Mouse (Mus musculus): ENCODE results near the gene Prelid1. TPM values are rescaled to one million over a fixed set of nuclear protein-coding genes. Genes with fewer than 3 reads are reported as not detected.

Gene Prelid1
- polyA plus RNA-seq, 1 experiment, result not detected

DNA sequence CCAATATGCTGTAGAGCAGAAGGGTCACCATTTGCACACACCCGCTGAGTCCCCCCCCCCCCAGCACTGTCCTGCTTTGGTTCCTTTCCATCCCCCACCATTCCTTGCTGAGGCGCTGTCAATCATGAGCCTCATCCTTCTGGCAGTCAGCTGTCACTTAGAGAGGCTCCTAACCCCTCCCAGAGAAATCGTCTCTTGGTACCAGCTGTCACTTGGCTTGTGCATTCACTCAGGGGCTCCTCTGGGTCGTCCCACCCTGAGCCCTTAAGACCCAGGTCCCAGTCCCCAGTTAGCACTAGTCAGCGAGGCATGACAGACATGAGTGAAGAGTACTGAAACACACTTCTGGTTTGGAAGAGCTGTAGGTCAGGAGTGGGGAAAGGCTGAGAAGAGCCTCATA is 51.4 kb downstream of the Prelid1 start:
- Histone ChIP-seq H3K27ac (ENCODE audit: insufficient read depth, low read depth, low read length) (no peak overlapping the region), H3K4me3 (ENCODE audit: insufficient read depth, low read depth, low read length) (no peak overlapping the region), H3K4me1 (ENCODE audit: control insufficient read depth, insufficient read depth, low read length) (peaks cover 16% of the 10 kb centered on the region)
- 68% methylated on average over 5 of the region's 5 CpGs for WGBS
- TF ChIP-seq POLR2A (IDR thresholded peaks at IDR 0.05; ENCODE audit: insufficient read depth, low read depth, low read length), result no peak
- TF ChIP-seq CTCF (IDR thresholded peaks at IDR 0.05; ENCODE audit: insufficient read depth, low read depth, low read length), result no peak

DNA sequence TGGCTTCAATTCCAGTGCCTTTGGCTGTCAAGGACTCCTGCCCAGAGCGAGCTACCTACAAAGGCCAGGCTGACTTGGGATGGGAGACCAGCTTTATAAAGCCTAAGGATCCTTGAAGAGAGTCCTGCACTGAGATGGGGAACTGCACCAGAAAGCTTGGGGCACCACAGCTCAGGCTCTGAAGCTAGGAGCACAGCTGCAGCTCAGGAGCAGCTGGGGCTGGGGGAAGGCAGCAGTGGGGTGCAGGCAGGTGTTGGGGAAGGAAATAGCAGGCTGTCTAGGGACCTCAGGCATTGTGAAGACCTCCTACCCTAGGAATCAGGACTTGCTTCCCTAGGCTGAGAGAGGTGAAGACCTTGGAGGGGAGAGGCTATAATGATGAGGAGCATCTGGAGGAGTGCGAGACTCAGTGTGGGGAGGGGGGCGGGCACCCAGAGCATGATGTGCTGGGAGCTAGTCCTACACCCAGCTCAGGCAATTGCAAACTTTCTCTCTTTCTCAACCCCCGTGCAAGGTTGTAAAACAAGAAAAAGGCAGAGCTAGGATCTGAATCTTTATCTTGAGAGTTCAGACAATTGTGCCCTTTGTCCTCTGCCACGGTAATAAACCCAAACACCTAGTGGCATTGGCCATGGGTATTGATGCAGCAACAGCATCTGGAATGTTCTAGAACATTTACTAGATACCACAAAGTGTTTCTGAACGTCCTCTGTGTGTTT is 54.1 kb downstream of the Prelid1 start:
- TF ChIP-seq CTCF (IDR thresholded peaks at IDR 0.05; ENCODE audit: insufficient read depth, low read depth, low read length) (no peak), POLR2A (IDR thresholded peaks at IDR 0.05; ENCODE audit: insufficient read depth, low read depth, low read length) (no peak)
- Histone ChIP-seq H3K4me3 (ENCODE audit: insufficient read depth, low read depth, low read length) (no peak overlapping the region), H3K4me1 (ENCODE audit: control insufficient read depth, insufficient read depth, low read length) (peaks cover 15% of the 10 kb centered on the region), H3K27ac (ENCODE audit: insufficient read depth, low read depth, low read length) (no peak overlapping the region)
- 59% methylated on average over 6 of the region's 6 CpGs for WGBS

Other genes with a start within 250 kb of the Prelid1 start
- not detected in 2 replicates for gene Uimc1, start 220.2 kb upstream of the Prelid1 start, polyA plus RNA-seq (2012; ENCODE audit: insufficient read depth, insufficient read length, low replicate concordance, missing spikeins)
- 623 TPM in 1 of 2 replicates, not detected in the other for gene Zfp346, start 215.2 kb upstream of the Prelid1 start, polyA plus RNA-seq (2012; ENCODE audit: insufficient read depth, insufficient read length, low replicate concordance, missing spikeins)
- gene Gm17617, start 187.0 kb upstream of the Prelid1 start, polyA plus RNA-seq (2012; ENCODE audit: insufficient read depth, insufficient read length, low replicate concordance, missing spikeins), result not detected in 2 replicates
- gene Fgfr4, start 167.9 kb upstream of the Prelid1 start, polyA plus RNA-seq (2012; ENCODE audit: insufficient read depth, insufficient read length, low replicate concordance, missing spikeins), result not detected in 2 replicates
- 49.7 and 82.3 TPM in 2 replicates for gene Nsd1, start 110.7 kb upstream of the Prelid1 start, polyA plus RNA-seq (2012; ENCODE audit: insufficient read depth, insufficient read length, low replicate concordance, missing spikeins)
- not detected in 2 replicates for gene Rab24, start 1.4 kb downstream of the Prelid1 start, polyA plus RNA-seq (2012; ENCODE audit: insufficient read depth, insufficient read length, low replicate concordance, missing spikeins)
- not detected in 2 replicates for gene Mxd3, start 9.3 kb downstream of the Prelid1 start, polyA plus RNA-seq (2012; ENCODE audit: insufficient read depth, insufficient read length, low replicate concordance, missing spikeins)
- not detected in 2 replicates for gene Lman2, start 42.3 kb downstream of the Prelid1 start, polyA plus RNA-seq (2012; ENCODE audit: insufficient read depth, insufficient read length, low replicate concordance, missing spikeins)
- not detected in 2 replicates for gene Rgs14, start 49.2 kb downstream of the Prelid1 start, polyA plus RNA-seq (2012; ENCODE audit: insufficient read depth, insufficient read length, low replicate concordance, missing spikeins)
- not detected in 2 replicates for gene Slc34a1, start 77.7 kb downstream of the Prelid1 start, polyA plus RNA-seq (2012; ENCODE audit: insufficient read depth, insufficient read length, low replicate concordance, missing spikeins)
- gene Pfn3, start 94.7 kb downstream of the Prelid1 start, polyA plus RNA-seq (2012; ENCODE audit: insufficient read depth, insufficient read length, low replicate concordance, missing spikeins), result not detected in 2 replicates
- not detected in 2 replicates for gene F12, start 106.3 kb downstream of the Prelid1 start, polyA plus RNA-seq (2012; ENCODE audit: insufficient read depth, insufficient read length, low replicate concordance, missing spikeins)
- 128 TPM in 1 of 2 replicates, not detected in the other for gene Grk6, start 124.6 kb downstream of the Prelid1 start, polyA plus RNA-seq (2012; ENCODE audit: insufficient read depth, insufficient read length, low replicate concordance, missing spikeins)
- not detected in 2 replicates for gene Prr7, start 143.8 kb downstream of the Prelid1 start, polyA plus RNA-seq (2012; ENCODE audit: insufficient read depth, insufficient read length, low replicate concordance, missing spikeins)
- not detected in 2 replicates for gene Dbn1, start 167.6 kb downstream of the Prelid1 start, polyA plus RNA-seq (2012; ENCODE audit: insufficient read depth, insufficient read length, low replicate concordance, missing spikeins)
- not detected in 2 replicates for gene Pdlim7, start 193.2 kb downstream of the Prelid1 start, polyA plus RNA-seq (2012; ENCODE audit: insufficient read depth, insufficient read length, low replicate concordance, missing spikeins)
- gene Dok3, start 208.8 kb downstream of the Prelid1 start, polyA plus RNA-seq (2012; ENCODE audit: insufficient read depth, insufficient read length, low replicate concordance, missing spikeins), result not detected in 2 replicates
- gene Ddx41, start 216.2 kb downstream of the Prelid1 start, polyA plus RNA-seq (2012; ENCODE audit: insufficient read depth, insufficient read length, low replicate concordance, missing spikeins), result not detected in 2 replicates